ENCODE assay signal across 14 mouse cellular contexts in genomic region chr3:79744415-79744814, GRCm38 (mm10). TPM values are rescaled to one million over a fixed set of nuclear protein-coding genes. Genes with fewer than 3 reads are reported as not detected.
DNase-seq lines count a peak whose midpoint lies in the region; ATAC-seq and TF ChIP-seq lines count a peak whose summit lies in the region.
"Had no signal": no experiment of that assay in that cellular context is flagged by ENCODE, and none has a peak within 500 bp of the region (broad histone marks: within the 10 kb centered on the region; RNA-seq: fewer than 3 reads in every experiment).

No protein-coding gene starts in this region.

- TF ChIP-seq CTCF in heart, postnatal 0 days (IDR thresholded peaks at IDR 0.05; ENCODE audit: low read depth): peak; percentile 80
- peak; percentile 54 for TF ChIP-seq CTCF in lung, postnatal 0 days (IDR thresholded peaks at IDR 0.05)

- ATAC-seq in heart, postnatal 0 days (ENCODE audit: insufficient read depth, low read depth): peak; percentile 63
- ATAC-seq in lung, postnatal 0 days: no peak

- H3K36me3 ChIP-seq in heart, postnatal 0 days (replicated peaks; ENCODE audit: control insufficient read depth, insufficient read depth, low read length): no peaks in the 10 kb centered on the region
- H3K36me3 ChIP-seq in lung, postnatal 0 days (ENCODE audit: insufficient read depth, low read length): no peaks in the 10 kb centered on the region
- no peaks in the 10 kb centered on the region for H3K36me3 ChIP-seq in splenic B cell, adult 2 months (ENCODE audit: control insufficient read depth, insufficient read depth, low read length, poor library complexity, severe bottlenecking)
- H3K36me3 ChIP-seq: forebrain, embryonic 12.5 days; hindbrain, embryonic 15.5 days; lung, embryonic 15.5 days; midbrain, embryonic 10.5 days had no signal

- no peaks in the 10 kb centered on the region for H3K9me3 ChIP-seq in heart, postnatal 0 days (replicated peaks; ENCODE audit: control insufficient read depth, low read length)
- no peaks in the 10 kb centered on the region for H3K9me3 ChIP-seq in lung, postnatal 0 days (ENCODE audit: low read length)
- H3K9me3 ChIP-seq: forebrain, embryonic 12.5 days; hindbrain, embryonic 15.5 days; lung, embryonic 15.5 days; midbrain, embryonic 10.5 days had no signal

- H3K27ac ChIP-seq in heart, postnatal 0 days (ENCODE audit: low read depth): no peak overlapping the region
- no peak overlapping the region for H3K27ac ChIP-seq in lung, postnatal 0 days (ENCODE audit: low read length)
- H3K27ac ChIP-seq: forebrain, embryonic 12.5 days; hindbrain, embryonic 15.5 days; lung, embryonic 15.5 days; midbrain, embryonic 10.5 days had no signal

- peak; percentile 22 for DNase-seq in heart, postnatal 0 days (ENCODE audit: low spot score)
- no peak for DNase-seq in heart, postnatal 25 days (ENCODE audit: low spot score)
- DNase-seq in lung, postnatal 0 days (ENCODE audit: low spot score): no peak
- DNase-seq in lung, postnatal 14 days: no peak
- peak; percentile 18 for DNase-seq in c-Kit-positive CD71-positive TER-119-positive erythroid progenitor cells, embryonic 14.5 days (ENCODE audit: low spot score)
- DNase-seq in splenic B cell, adult 2 months (ENCODE audit: low read depth, low spot score): peak; percentile 17
- no peak for DNase-seq in ovary, adult 18-20 months (ENCODE audit: low spot score)
- DNase-seq: adrenal gland, postnatal 36 days; cerebellum, adult 18-20 months; thymus, adult 18-20 months had no signal

- H3K9ac ChIP-seq in heart, postnatal 0 days (replicated peaks; ENCODE audit: low read depth, low read length): no peak overlapping the region
- no peak overlapping the region for H3K9ac ChIP-seq in lung, postnatal 0 days (replicated peaks; ENCODE audit: low read depth)
- H3K9ac ChIP-seq: forebrain, embryonic 12.5 days; hindbrain, embryonic 15.5 days; lung, embryonic 15.5 days had no signal

- intact Hi-C loops in heart, postnatal 25 days (cut with DNase I): loop anchor here (1.0 to 2.0 kb wide), 2 partner anchors 64 to 71 kb away; no protein-coding TSS in a partner anchor

- H3K4me3 ChIP-seq in heart, postnatal 0 days (ENCODE audit: low read depth, low read length): no peak overlapping the region
- H3K4me3 ChIP-seq in lung, postnatal 0 days (ENCODE audit: low read depth, low read length): no peak overlapping the region
- H3K4me3 ChIP-seq: forebrain, embryonic 12.5 days; hindbrain, embryonic 15.5 days; lung, embryonic 15.5 days; midbrain, embryonic 10.5 days had no signal

- H3K4me2 ChIP-seq in heart, postnatal 0 days (ENCODE audit: low read depth, low read length): no peak overlapping the region
- H3K4me2 ChIP-seq in lung, postnatal 0 days (replicated peaks; ENCODE audit: low read depth, low read length): no peak overlapping the region
- H3K4me2 ChIP-seq: forebrain, embryonic 12.5 days; hindbrain, embryonic 15.5 days; lung, embryonic 15.5 days had no signal

- no peaks in the 10 kb centered on the region for H3K27me3 ChIP-seq in heart, postnatal 0 days (ENCODE audit: control insufficient read depth, insufficient read depth, low read length)
- H3K27me3 ChIP-seq in lung, postnatal 0 days (replicated peaks; ENCODE audit: insufficient read depth, low read length): no peaks in the 10 kb centered on the region
- H3K27me3 ChIP-seq in splenic B cell, adult 2 months (ENCODE audit: control insufficient read depth, insufficient read depth, low read length, poor library complexity, severe bottlenecking): no peaks in the 10 kb centered on the region
- H3K27me3 ChIP-seq: hindbrain, embryonic 15.5 days; lung, embryonic 15.5 days had no signal

- TF ChIP-seq EP300 in heart, postnatal 0 days (IDR thresholded peaks at IDR 0.05; ENCODE audit: low read depth): no peak
- no peak for TF ChIP-seq EP300 in lung, postnatal 0 days (IDR thresholded peaks at IDR 0.05)

- 72% methylated on average over 2 of the region's 2 CpGs for WGBS in heart, postnatal 0 days
- 86% methylated on average over 2 of the region's 2 CpGs for WGBS in lung, postnatal 0 days

- no peaks in the 10 kb centered on the region for H3K4me1 ChIP-seq in heart, postnatal 0 days (ENCODE audit: control insufficient read depth, insufficient read depth)
- no peaks in the 10 kb centered on the region for H3K4me1 ChIP-seq in lung, postnatal 0 days (ENCODE audit: insufficient read depth, low read depth, low read length)
- H3K4me1 ChIP-seq: forebrain, embryonic 12.5 days; hindbrain, embryonic 15.5 days; lung, embryonic 15.5 days; midbrain, embryonic 10.5 days had no signal

RNA-seq across cellular contexts. Expression of gene Rxfp1, which starts 6.7 kb away (rescaled TPM):
- total RNA-seq in heart, postnatal 0 days (2014; rRNA removed; ENCODE audit: low replicate concordance): 18.4 and 27.6 TPM in 2 replicates
- 5.4 and 6.3 TPM in 2 replicates for polyA plus RNA-seq in heart, postnatal 0 days (2015; fragmentation: Nextera tagmentation; extraction: Ambion mirVana)
- 1 to 10 TPM; 1.7 to 1.8 TPM for total RNA-seq in heart, postnatal 25 days (2021)
- 0.29 and 0.42 TPM in 2 replicates for polyA plus RNA-seq in lung, postnatal 0 days (2015; fragmentation: Nextera tagmentation; extraction: Ambion mirVana)
- polyA plus RNA-seq: forebrain, embryonic 12.5 days; midbrain, embryonic 10.5 days had no signal

Comparison
In these comparisons a context has a peak if more than half of its experiments do, and no peak if none do; other contexts are left out.
1. DNase-seq: peak in heart, postnatal 0 days (single experiment), c-Kit-positive CD71-positive TER-119-positive erythroid progenitor cells, embryonic 14.5 days (single experiment) and splenic B cell, adult 2 months (single experiment); none in heart, postnatal 25 days (single experiment), lung, postnatal 0 days (single experiment), lung, postnatal 14 days (single experiment) and ovary, adult 18-20 months (single experiment).